Mouse (Mus musculus): ENCODE measurements around the gene Cd160. TPM values are rescaled to one million over a fixed set of nuclear protein-coding genes. Genes with fewer than 3 reads are reported as not detected.
A peak's percentile ranks its signal among the peaks of the same experiment; 100 is the strongest.

The Cd160 gene
- polyA plus RNA-seq, 1 experiment from 2014 or later, result 1.4 TPM

- no peak overlapping the region for H3K27ac ChIP-seq (ENCODE audit: low read length)
- peak; percentile 59; the same call in 1 of the 2 replicates for ATAC-seq
Measured at GRCm38 (mm10) chr3:96855833-96856232, 26.7 kb upstream of the Cd160 start.

DNA sequence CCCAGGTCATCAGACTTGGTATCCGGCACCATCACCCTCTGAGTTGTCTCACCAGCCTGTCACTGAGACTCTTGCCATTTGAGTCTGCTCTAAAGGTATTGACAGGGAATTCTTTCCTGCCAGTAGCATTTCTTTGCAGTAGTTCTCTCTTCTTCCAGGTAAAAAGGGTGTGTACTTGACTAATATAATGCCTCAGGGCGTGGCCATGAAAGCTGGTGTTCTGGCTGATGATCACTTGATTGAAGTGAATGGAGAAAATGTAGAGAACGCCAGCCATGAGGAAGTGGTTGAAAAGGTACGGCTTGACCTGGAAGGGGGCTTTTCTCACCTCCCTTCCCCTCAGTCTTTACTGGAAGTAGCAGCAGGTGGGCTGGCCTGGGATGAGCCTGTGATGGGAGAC lies 25.2 kb upstream of the Cd160 start:
- 74% methylated on average over 4 of the region's 4 CpGs for WGBS
- no peak overlapping the region for H3K27ac ChIP-seq (ENCODE audit: low read length)
- no peak overlapping the region for H3K9ac ChIP-seq (ENCODE audit: low read depth, low read length)
- no peaks in the 10 kb centered on the region for H3K9me3 ChIP-seq (ENCODE audit: control insufficient read depth, low read length)
- no peaks in the 10 kb centered on the region for H3K27me3 ChIP-seq (replicated peaks; ENCODE audit: control insufficient read depth, insufficient read depth, low read length)
- H3K36me3 ChIP-seq (ENCODE audit: control insufficient read depth, insufficient read depth, low read length), result no peaks in the 10 kb centered on the region
- H3K4me2 ChIP-seq (ENCODE audit: low read depth, low read length), result no peak overlapping the region
- H3K4me1 ChIP-seq (ENCODE audit: control insufficient read depth, insufficient read depth, low read length), result no peaks in the 10 kb centered on the region
- peak; percentile 58 for ATAC-seq
- H3K4me3 ChIP-seq (ENCODE audit: low read length), result no peak overlapping the region

More at GRCm38 (mm10) chr3:96855833-96856232, 26.7 kb upstream of the Cd160 start:
- Histone ChIP-seq H3K9me3 (ENCODE audit: control insufficient read depth, low read length) (no peaks in the 10 kb centered on the region), H3K4me3 (ENCODE audit: low read length) (no peak overlapping the region), H3K4me1 (ENCODE audit: control insufficient read depth, insufficient read depth, low read length) (no peaks in the 10 kb centered on the region), H3K27me3 (replicated peaks; ENCODE audit: control insufficient read depth, insufficient read depth, low read length) (no peaks in the 10 kb centered on the region), H3K36me3 (ENCODE audit: control insufficient read depth, insufficient read depth, low read length) (no peaks in the 10 kb centered on the region), H3K9ac (ENCODE audit: low read depth, low read length) (no peak overlapping the region), H3K4me2 (ENCODE audit: low read depth, low read length) (no peak overlapping the region)
- WGBS, result 75% methylated on average over 3 of the region's 3 CpGs

GRCm38 (mm10) chr3:96852561-96852960 lies 23.4 kb upstream of the Cd160 start:
- Histone ChIP-seq H3K9me3 (ENCODE audit: control insufficient read depth, low read length) (no peaks in the 10 kb centered on the region), H3K4me2 (ENCODE audit: low read depth, low read length) (no peak overlapping the region), H3K4me3 (ENCODE audit: low read length) (no peak overlapping the region), H3K9ac (ENCODE audit: low read depth, low read length) (no peak overlapping the region), H3K27me3 (replicated peaks; ENCODE audit: control insufficient read depth, insufficient read depth, low read length) (no peaks in the 10 kb centered on the region), H3K4me1 (ENCODE audit: control insufficient read depth, insufficient read depth, low read length) (peaks cover 3% of the 10 kb centered on the region; the same call in 1 of the 2 replicates), H3K27ac (ENCODE audit: low read length) (no peak overlapping the region), H3K36me3 (ENCODE audit: control insufficient read depth, insufficient read depth, low read length) (no peaks in the 10 kb centered on the region)
- no peak for ATAC-seq
- 69% methylated on average over 6 of the region's 6 CpGs for WGBS

- peaks cover 6% of the 10 kb centered on the region for H3K4me1 ChIP-seq (ENCODE audit: control insufficient read depth, insufficient read depth, low read length)
- no peak overlapping the region for H3K4me2 ChIP-seq (ENCODE audit: low read depth, low read length)
- no peak overlapping the region for H3K4me3 ChIP-seq (ENCODE audit: low read length)
- no peaks in the 10 kb centered on the region for H3K36me3 ChIP-seq (ENCODE audit: control insufficient read depth, insufficient read depth, low read length)
- WGBS, result 76% methylated on average over 2 of the region's 2 CpGs
- no peaks in the 10 kb centered on the region for H3K9me3 ChIP-seq (ENCODE audit: control insufficient read depth, low read length)
- no peak overlapping the region for H3K27ac ChIP-seq (ENCODE audit: low read length)
- peak; percentile 49 for ATAC-seq
- H3K27me3 ChIP-seq (replicated peaks; ENCODE audit: control insufficient read depth, insufficient read depth, low read length), result no peaks in the 10 kb centered on the region
- no peak overlapping the region for H3K9ac ChIP-seq (ENCODE audit: low read depth, low read length)
Measured at GRCm38 (mm10) chr3:96849168-96849727, 20.1 kb upstream of the Cd160 start.

- Histone ChIP-seq H3K4me1 (ENCODE audit: control insufficient read depth, insufficient read depth, low read length) (peaks cover 6% of the 10 kb centered on the region), H3K27ac (ENCODE audit: low read length) (no peak overlapping the region), H3K9ac (ENCODE audit: low read depth, low read length) (no peak overlapping the region), H3K4me3 (ENCODE audit: low read length) (no peak overlapping the region), H3K9me3 (ENCODE audit: control insufficient read depth, low read length) (no peaks in the 10 kb centered on the region), H3K36me3 (ENCODE audit: control insufficient read depth, insufficient read depth, low read length) (no peaks in the 10 kb centered on the region), H3K27me3 (replicated peaks; ENCODE audit: control insufficient read depth, insufficient read depth, low read length) (no peaks in the 10 kb centered on the region), H3K4me2 (ENCODE audit: low read depth, low read length) (no peak overlapping the region)
- ATAC-seq, result no peak
- WGBS, result 82% methylated on average over 7 of the region's 8 CpGs
Measured at GRCm38 (mm10) chr3:96848470-96848869, 19.3 kb upstream of the Cd160 start.

DNA sequence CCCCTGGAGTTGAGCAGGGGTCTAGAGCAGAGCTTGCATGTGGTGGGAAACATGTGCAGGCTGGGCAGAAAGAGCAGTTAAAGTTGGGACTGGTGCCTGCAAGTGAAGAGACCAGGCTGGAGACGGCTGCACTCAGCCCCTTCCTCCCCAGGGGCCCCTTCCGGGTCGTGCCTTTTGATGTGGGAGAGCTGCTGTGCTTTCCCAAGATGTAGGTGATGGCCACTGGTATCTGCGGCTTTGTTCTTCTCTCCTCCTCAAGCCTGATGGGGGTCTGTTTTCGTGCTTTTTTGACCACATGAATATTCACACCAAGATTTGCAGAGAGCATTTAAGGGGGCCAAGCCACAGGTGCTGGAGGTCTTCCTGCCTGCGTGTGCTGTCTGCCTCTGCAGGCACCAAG lies 18.5 kb upstream of the Cd160 start:
- Histone ChIP-seq H3K9ac (ENCODE audit: low read depth, low read length) (no peak overlapping the region), H3K4me3 (ENCODE audit: low read length) (no peak overlapping the region), H3K27ac (ENCODE audit: low read length) (no peak overlapping the region), H3K36me3 (ENCODE audit: control insufficient read depth, insufficient read depth, low read length) (no peaks in the 10 kb centered on the region), H3K4me2 (ENCODE audit: low read depth, low read length) (no peak overlapping the region), H3K27me3 (replicated peaks; ENCODE audit: control insufficient read depth, insufficient read depth, low read length) (no peaks in the 10 kb centered on the region), H3K9me3 (ENCODE audit: control insufficient read depth, low read length) (no peaks in the 10 kb centered on the region), H3K4me1 (ENCODE audit: control insufficient read depth, insufficient read depth, low read length) (peaks cover 6% of the 10 kb centered on the region)
- ATAC-seq, result no peak
- WGBS, result 21% methylated on average over 6 of the region's 6 CpGs

DNA sequence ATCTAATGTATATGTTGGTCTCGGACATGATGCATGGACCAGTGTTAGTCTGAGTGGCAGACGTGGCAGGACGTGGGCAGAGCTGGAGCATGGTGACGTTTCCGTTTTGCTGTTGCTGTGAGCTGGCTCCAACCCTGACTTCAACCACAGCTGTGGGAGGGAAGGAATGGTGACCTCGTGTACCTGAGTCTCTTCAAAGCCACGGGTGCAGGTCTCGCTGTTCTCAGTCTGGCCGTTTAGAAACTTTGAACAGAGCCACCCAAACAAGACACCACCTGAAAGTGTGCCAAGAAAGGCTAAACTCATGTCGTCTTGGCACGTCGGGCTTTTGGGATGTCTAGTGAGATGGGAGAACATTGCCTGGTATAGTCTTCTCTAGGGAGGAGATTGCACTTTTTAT lies 17.8 kb upstream of the Cd160 start:
- H3K4me3 ChIP-seq (ENCODE audit: low read length), result no peak overlapping the region
- no peak for ATAC-seq
- no peaks in the 10 kb centered on the region for H3K9me3 ChIP-seq (ENCODE audit: control insufficient read depth, low read length)
- no peaks in the 10 kb centered on the region for H3K27me3 ChIP-seq (replicated peaks; ENCODE audit: control insufficient read depth, insufficient read depth, low read length)
- no peak overlapping the region for H3K27ac ChIP-seq (ENCODE audit: low read length)
- H3K4me2 ChIP-seq (ENCODE audit: low read depth, low read length), result no peak overlapping the region
- no peak overlapping the region for H3K9ac ChIP-seq (ENCODE audit: low read depth, low read length)
- 84% methylated on average over 12 of the region's 12 CpGs for WGBS
- H3K36me3 ChIP-seq (ENCODE audit: control insufficient read depth, insufficient read depth, low read length), result no peaks in the 10 kb centered on the region
- peaks cover 6% of the 10 kb centered on the region for H3K4me1 ChIP-seq (ENCODE audit: control insufficient read depth, insufficient read depth, low read length)

DNA sequence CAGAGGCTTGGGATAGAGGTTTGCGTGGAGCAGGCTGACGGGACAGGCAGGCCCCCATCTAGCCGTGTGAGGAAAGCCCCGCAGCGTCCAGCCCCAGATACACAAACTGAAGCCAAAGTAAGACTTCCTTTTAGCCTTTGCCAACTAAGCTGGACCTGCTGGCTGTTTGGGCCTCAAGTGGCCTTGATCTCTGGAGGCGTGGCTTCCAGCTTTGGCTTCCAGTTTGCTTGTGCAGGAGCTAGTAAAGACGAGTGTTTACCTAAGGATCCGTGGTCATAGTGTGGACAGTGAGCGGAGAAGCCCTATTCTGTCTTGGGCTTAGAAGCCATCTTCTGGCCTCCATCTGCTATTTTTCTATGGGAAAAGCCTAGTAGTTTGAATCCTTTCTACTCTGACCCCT lies 16.7 kb upstream of the Cd160 start:
- Histone ChIP-seq H3K9me3 (ENCODE audit: control insufficient read depth, low read length) (no peaks in the 10 kb centered on the region), H3K4me3 (ENCODE audit: low read length) (no peak overlapping the region), H3K4me2 (ENCODE audit: low read depth, low read length) (no peak overlapping the region), H3K4me1 (ENCODE audit: control insufficient read depth, insufficient read depth, low read length) (peaks cover 6% of the 10 kb centered on the region), H3K27ac (ENCODE audit: low read length) (no peak overlapping the region), H3K36me3 (ENCODE audit: control insufficient read depth, insufficient read depth, low read length) (no peaks in the 10 kb centered on the region), H3K9ac (ENCODE audit: low read depth, low read length) (no peak overlapping the region), H3K27me3 (replicated peaks; ENCODE audit: control insufficient read depth, insufficient read depth, low read length) (no peaks in the 10 kb centered on the region)
- 64% methylated on average over 9 of the region's 9 CpGs for WGBS
- no peak for ATAC-seq

GRCm38 (mm10) chr3:96845191-96845590 lies 16.0 kb upstream of the Cd160 start:
- H3K9ac ChIP-seq (ENCODE audit: low read depth, low read length), result no peak overlapping the region
- no peak overlapping the region for H3K4me2 ChIP-seq (ENCODE audit: low read depth, low read length)
- H3K27me3 ChIP-seq (replicated peaks; ENCODE audit: control insufficient read depth, insufficient read depth, low read length), result no peaks in the 10 kb centered on the region
- WGBS, result 90% methylated on average over 6 of the region's 6 CpGs
- H3K27ac ChIP-seq (ENCODE audit: low read length), result no peak overlapping the region
- no peaks in the 10 kb centered on the region for H3K9me3 ChIP-seq (ENCODE audit: control insufficient read depth, low read length)
- H3K4me3 ChIP-seq (ENCODE audit: low read length), result no peak overlapping the region
- H3K4me1 ChIP-seq (ENCODE audit: control insufficient read depth, insufficient read depth, low read length), result peaks cover 6% of the 10 kb centered on the region
- ATAC-seq, result no peak
- no peaks in the 10 kb centered on the region for H3K36me3 ChIP-seq (ENCODE audit: control insufficient read depth, insufficient read depth, low read length)

All from intestine, embryonic 16.5 days (tissue).